Mouse (Mus musculus): ENCODE data around the gene Cpm. TPM values are rescaled to one million over a fixed set of nuclear protein-coding genes. Genes with fewer than 3 reads are reported as not detected.
A peak's percentile ranks its signal among the peaks of the same experiment; 100 is the strongest.

Cpm gene
- polyA plus RNA-seq, 1 experiment: 0.07 TPM

- H3K36me3 ChIP-seq (ENCODE audit: control insufficient read depth, insufficient read depth): no peaks in the 10 kb centered on the region
- TF ChIP-seq MYOD1 (IDR thresholded peaks at IDR 0.05; ENCODE audit: control insufficient read depth in 1 of 3, insufficient read length in 2 of 3, low read depth in 2 of 3): no peak
- no peak for TF ChIP-seq USF1 (IDR thresholded peaks at IDR 0.05; ENCODE audit: low read depth)
- TF ChIP-seq TCF3 (IDR thresholded peaks at IDR 0.05; ENCODE audit: insufficient read length, low read depth): no peak
- TF ChIP-seq POLR2A (IDR thresholded peaks at IDR 0.05; ENCODE audit: insufficient read length, low read depth): no peak
- TF ChIP-seq MYOG (IDR thresholded peaks at IDR 0.05; ENCODE audit: control insufficient read depth in 1 of 3, insufficient read depth in 1 of 3, insufficient read length in 2 of 3, low read depth in 2 of 3): no peak
- no peak for TF ChIP-seq CEBPB (IDR thresholded peaks at IDR 0.05; ENCODE audit: insufficient read depth, poor library complexity, severe bottlenecking)
- no peak for TF ChIP-seq POLR2AphosphoS2 (IDR thresholded peaks at IDR 0.05; ENCODE audit: insufficient read length, low read depth)
- no peak for TF ChIP-seq REST (IDR thresholded peaks at IDR 0.05; ENCODE audit: insufficient read depth, insufficient read length)
- no peak for TF ChIP-seq MAX (IDR thresholded peaks at IDR 0.05; ENCODE audit: low read depth)
- no peak for TF ChIP-seq SRF (IDR thresholded peaks at IDR 0.05; ENCODE audit: control insufficient read depth, insufficient read length, low read depth)
- TF ChIP-seq TCF12 (IDR thresholded peaks at IDR 0.05; ENCODE audit: insufficient read depth, poor library complexity, severe bottlenecking): no peak
- TF ChIP-seq E2F4 (IDR thresholded peaks at IDR 0.05; ENCODE audit: insufficient read depth): no peak
- H3K27me3 ChIP-seq (ENCODE audit: control insufficient read depth, insufficient read depth, insufficient read length): peaks cover 26% of the 10 kb centered on the region
- no peaks in the 10 kb centered on the region for H3K79me2 ChIP-seq (ENCODE audit: control insufficient read depth, insufficient read depth)
- peak overlapping the region; percentile 69 for H3K4me2 ChIP-seq (ENCODE audit: low read depth)
- no peak overlapping the region for H3K4me3 ChIP-seq
- no peak overlapping the region for H3ac ChIP-seq (ENCODE audit: control insufficient read depth, insufficient read length)
These were observed 734 bp upstream of the Cpm start for GRCm38 (mm10) chr10:117628363-117629168.

DNA sequence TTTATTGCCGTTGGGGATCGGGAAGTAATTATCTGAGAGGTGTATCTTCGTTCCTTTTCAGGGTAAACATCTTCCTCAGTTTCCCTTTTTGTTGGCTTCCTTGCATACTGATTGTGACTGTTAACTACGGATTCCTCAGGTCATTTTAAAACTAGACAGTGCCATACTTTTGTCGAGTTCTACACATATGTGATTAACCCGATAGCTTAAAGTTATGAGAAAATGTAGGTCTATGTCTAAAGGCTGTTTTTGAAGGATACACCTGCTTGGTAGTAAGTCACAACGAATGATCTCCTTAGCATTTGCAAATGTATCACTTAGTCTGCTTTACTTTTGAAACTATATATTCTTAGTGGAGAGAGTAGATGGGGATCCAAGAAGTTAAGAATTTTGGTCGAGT is 876 bp downstream of the Cpm start:
- no peak for TF ChIP-seq MYOD1 (IDR thresholded peaks at IDR 0.05; ENCODE audit: control insufficient read depth in 1 of 3, insufficient read length in 2 of 3, low read depth in 2 of 3)
- TF ChIP-seq E2F4 (IDR thresholded peaks at IDR 0.05; ENCODE audit: insufficient read depth): no peak
- no peaks in the 10 kb centered on the region for H3K36me3 ChIP-seq (ENCODE audit: control insufficient read depth, insufficient read depth)
- H3K4me3 ChIP-seq: no peak overlapping the region
- no peaks in the 10 kb centered on the region for H3K79me2 ChIP-seq (ENCODE audit: control insufficient read depth, insufficient read depth)
- H3K27me3 ChIP-seq (ENCODE audit: control insufficient read depth, insufficient read depth, insufficient read length): peaks cover 35% of the 10 kb centered on the region
- H3K4me2 ChIP-seq (ENCODE audit: low read depth): no peak overlapping the region
- no peak overlapping the region for H3ac ChIP-seq (ENCODE audit: control insufficient read depth, insufficient read length)

- no peaks in the 10 kb centered on the region for H3K36me3 ChIP-seq (ENCODE audit: control insufficient read depth, insufficient read depth)
- H3ac ChIP-seq (ENCODE audit: control insufficient read depth, insufficient read length): no peak overlapping the region
- H3K4me2 ChIP-seq (ENCODE audit: low read depth): no peak overlapping the region
- H3K27me3 ChIP-seq (ENCODE audit: control insufficient read depth, insufficient read depth, insufficient read length): peaks cover 35% of the 10 kb centered on the region
- no peak for TF ChIP-seq E2F4 (IDR thresholded peaks at IDR 0.05; ENCODE audit: insufficient read depth)
- TF ChIP-seq USF1 (IDR thresholded peaks at IDR 0.05; ENCODE audit: low read depth): no peak
- TF ChIP-seq POLR2A (IDR thresholded peaks at IDR 0.05; ENCODE audit: insufficient read length, low read depth): no peak
- no peak for TF ChIP-seq MAX (IDR thresholded peaks at IDR 0.05; ENCODE audit: low read depth)
- no peak for TF ChIP-seq MYOG (IDR thresholded peaks at IDR 0.05; ENCODE audit: control insufficient read depth in 1 of 3, insufficient read depth in 1 of 3, insufficient read length in 2 of 3, low read depth in 2 of 3)
- TF ChIP-seq MYOD1 (IDR thresholded peaks at IDR 0.05; ENCODE audit: control insufficient read depth in 1 of 3, insufficient read length in 2 of 3, low read depth in 2 of 3): no peak
- no peak for TF ChIP-seq REST (IDR thresholded peaks at IDR 0.05; ENCODE audit: insufficient read depth, insufficient read length)
- no peak for TF ChIP-seq TCF12 (IDR thresholded peaks at IDR 0.05; ENCODE audit: insufficient read depth, poor library complexity, severe bottlenecking)
- TF ChIP-seq SRF (IDR thresholded peaks at IDR 0.05; ENCODE audit: control insufficient read depth, insufficient read length, low read depth): no peak
- no peak for TF ChIP-seq TCF3 (IDR thresholded peaks at IDR 0.05; ENCODE audit: insufficient read length, low read depth)
- no peak overlapping the region for H3K4me3 ChIP-seq
- H3K79me2 ChIP-seq (ENCODE audit: control insufficient read depth, insufficient read depth): no peaks in the 10 kb centered on the region
These were observed 1.5 kb downstream of the Cpm start for GRCm38 (mm10) chr10:117630810-117631209.

DNA sequence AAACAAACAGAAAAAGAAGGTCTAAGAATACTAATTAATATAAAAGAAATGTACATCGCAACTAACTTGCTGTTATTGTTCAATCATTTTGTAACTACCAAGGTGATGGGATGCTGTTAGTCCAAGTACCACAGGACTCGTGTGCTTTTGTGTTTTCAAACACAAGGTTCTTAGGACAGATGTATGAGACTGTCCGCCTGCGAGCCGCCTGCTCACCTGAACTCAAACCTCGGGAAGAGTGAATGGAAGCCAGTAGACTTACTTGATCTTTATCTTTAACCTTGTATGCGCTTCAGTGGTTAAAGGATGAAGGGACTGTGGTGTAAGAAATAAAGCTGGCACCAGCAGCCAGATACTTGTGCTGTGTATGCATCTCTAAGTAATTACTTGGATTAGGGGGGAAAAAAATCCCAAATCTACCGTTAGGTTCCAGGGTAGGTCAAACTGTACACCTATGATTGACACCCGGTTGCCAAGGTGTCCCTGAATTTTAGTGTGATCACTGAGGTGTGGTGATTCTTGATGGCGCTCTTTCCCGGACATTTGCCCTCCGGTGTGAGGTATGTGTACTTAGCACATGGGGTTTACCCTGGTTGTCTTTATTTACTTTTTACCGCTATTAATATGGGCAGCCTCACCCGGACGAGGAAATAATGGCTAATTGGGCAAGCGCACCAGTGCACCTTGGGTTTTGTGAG is 2.4 kb downstream of the Cpm start:
- TF ChIP-seq MYOG (IDR thresholded peaks at IDR 0.05; ENCODE audit: control insufficient read depth in 1 of 3, insufficient read depth in 1 of 3, insufficient read length in 2 of 3, low read depth in 2 of 3): no peak
- TF ChIP-seq CEBPB (IDR thresholded peaks at IDR 0.05; ENCODE audit: insufficient read depth, poor library complexity, severe bottlenecking): no peak
- no peak for TF ChIP-seq TCF3 (IDR thresholded peaks at IDR 0.05; ENCODE audit: insufficient read length, low read depth)
- TF ChIP-seq MYOD1 (IDR thresholded peaks at IDR 0.05; ENCODE audit: control insufficient read depth in 1 of 3, insufficient read length in 2 of 3, low read depth in 2 of 3): no peak
- TF ChIP-seq E2F4 (IDR thresholded peaks at IDR 0.05; ENCODE audit: insufficient read depth): no peak
- no peak for TF ChIP-seq USF1 (IDR thresholded peaks at IDR 0.05; ENCODE audit: low read depth)
- TF ChIP-seq MAX (IDR thresholded peaks at IDR 0.05; ENCODE audit: low read depth): no peak
- TF ChIP-seq POLR2A (IDR thresholded peaks at IDR 0.05; ENCODE audit: insufficient read length, low read depth): no peak
- no peak for TF ChIP-seq TCF12 (IDR thresholded peaks at IDR 0.05; ENCODE audit: insufficient read depth, poor library complexity, severe bottlenecking)

More for the DNA sequence above, 2.4 kb downstream of the Cpm start:
- Histone ChIP-seq H3K36me3 (ENCODE audit: control insufficient read depth, insufficient read depth) (no peaks in the 10 kb centered on the region), H3K4me3 (no peak overlapping the region), H3K27me3 (ENCODE audit: control insufficient read depth, insufficient read depth, insufficient read length) (peaks cover 31% of the 10 kb centered on the region), H3K4me2 (ENCODE audit: low read depth) (no peak overlapping the region), H3K79me2 (ENCODE audit: control insufficient read depth, insufficient read depth) (no peaks in the 10 kb centered on the region), H3ac (ENCODE audit: control insufficient read depth, insufficient read length) (no peak overlapping the region)
